In genomic region chrX:99078374-99078892, GRCm38 (mm10) we compare ENCODE assay signal across 8 mouse cellular contexts. TPM values are rescaled to one million over a fixed set of nuclear protein-coding genes. Genes with fewer than 3 reads are reported as not detected.
DNase-seq lines count a peak whose midpoint lies in the region; ATAC-seq and TF ChIP-seq lines count a peak whose summit lies in the region.
"Not testable (repeated sequence)": the region's sequence is repeated elsewhere in the genome, so short reads cannot be mapped to it uniquely, and the experiment has no call there.

No protein-coding gene starts in this region.

- ATAC-seq in forebrain, embryonic 13.5 days: peak; percentile 76; the same call in 1 of the 2 replicates
- 0 out of 2 replicates have a peak, but pooled peaks have one; percentile 35 for ATAC-seq in heart, embryonic 11.5 days (replicated peaks; ENCODE audit: insufficient number of reproducible peaks, low FRiP score, low TSS enrichment)
- ATAC-seq in hindbrain, embryonic 13.5 days (ENCODE audit: low FRiP score): peak; percentile 65
- peak; percentile 69 for ATAC-seq in kidney, embryonic 14.5 days (ENCODE audit: low FRiP score, low TSS enrichment)
- peak; percentile 83; the same call in 1 of the 2 replicates for ATAC-seq in lung, embryonic 14.5 days (ENCODE audit: insufficient read depth)
- ATAC-seq in midbrain, embryonic 13.5 days: peak; percentile 67
- ATAC-seq in stomach, postnatal 0 days (ENCODE audit: low FRiP score, low TSS enrichment): peak; percentile 49; the same call in 1 of the 2 replicates

- not testable (repeated sequence) for TF ChIP-seq CTCF in lung, embryonic 14.5 days (IDR thresholded peaks at IDR 0.05; ENCODE audit: low read depth); stomach, postnatal 0 days (IDR thresholded peaks at IDR 0.05; ENCODE audit: low read depth)

- not testable (repeated sequence) for H3K27ac ChIP-seq in forebrain, embryonic 13.5 days; heart, embryonic 11.5 days (ENCODE audit: low read depth, low read length); hindbrain, embryonic 13.5 days; kidney, embryonic 14.5 days (ENCODE audit: low read depth, low read length); lung, embryonic 14.5 days (ENCODE audit: low read depth); midbrain, embryonic 13.5 days; stomach, postnatal 0 days (replicated peaks)

- whole genome bisulfite sequencing in forebrain, embryonic 13.5 days: 79% methylated on average over 5 of the region's 7 CpGs
- 65% methylated on average over 2 of the region's 7 CpGs for WGBS in heart, embryonic 11.5 days (ENCODE audit: insufficient replicate concordance)
- WGBS in hindbrain, embryonic 13.5 days: 83% methylated on average over 5 of the region's 7 CpGs
- 73% methylated on average over 5 of the region's 7 CpGs for WGBS in kidney, embryonic 14.5 days
- WGBS in lung, embryonic 14.5 days: 91% methylated on average over 3 of the region's 7 CpGs
- WGBS in midbrain, embryonic 13.5 days: 62% methylated on average over 5 of the region's 7 CpGs
- 72% methylated on average over 2 of the region's 7 CpGs for WGBS in stomach, postnatal 0 days

- H3K4me3 ChIP-seq in forebrain, embryonic 13.5 days; heart, embryonic 11.5 days (ENCODE audit: low read depth, low read length); hindbrain, embryonic 13.5 days; kidney, embryonic 14.5 days (ENCODE audit: low read length); lung, embryonic 14.5 days (ENCODE audit: low read depth, low read length); midbrain, embryonic 13.5 days (replicated peaks); stomach, postnatal 0 days (ENCODE audit: low read depth, low read length): not testable (repeated sequence)

- H3K9me3 ChIP-seq in forebrain, embryonic 13.5 days (replicated peaks); heart, embryonic 11.5 days (replicated peaks; ENCODE audit: control insufficient read depth, low read length); hindbrain, embryonic 13.5 days; kidney, embryonic 14.5 days (ENCODE audit: control insufficient read depth, low read length); lung, embryonic 14.5 days (ENCODE audit: low read depth, low read length); midbrain, embryonic 13.5 days; stomach, postnatal 0 days (ENCODE audit: control insufficient read depth, low read length): not testable (repeated sequence)

- not testable (repeated sequence) for H3K4me2 ChIP-seq in forebrain, embryonic 13.5 days; heart, embryonic 11.5 days; hindbrain, embryonic 13.5 days; kidney, embryonic 14.5 days (replicated peaks; ENCODE audit: low read depth, low read length); lung, embryonic 14.5 days; midbrain, embryonic 13.5 days (replicated peaks); stomach, postnatal 0 days (replicated peaks; ENCODE audit: low read depth)

- not testable (repeated sequence) for H3K4me1 ChIP-seq in forebrain, embryonic 13.5 days; heart, embryonic 11.5 days (ENCODE audit: control insufficient read depth, insufficient read depth, low read length); hindbrain, embryonic 13.5 days (replicated peaks); kidney, embryonic 14.5 days (ENCODE audit: control insufficient read depth, insufficient read depth, low read length); lung, embryonic 14.5 days (ENCODE audit: insufficient read depth); midbrain, embryonic 13.5 days (replicated peaks); stomach, postnatal 0 days (replicated peaks; ENCODE audit: control insufficient read depth, insufficient read depth)

- H3K36me3 ChIP-seq in forebrain, embryonic 13.5 days (ENCODE audit: poor library complexity, severe bottlenecking); heart, embryonic 11.5 days (ENCODE audit: control insufficient read depth, insufficient read depth, low read length); hindbrain, embryonic 13.5 days; kidney, embryonic 14.5 days (ENCODE audit: control insufficient read depth, insufficient read depth, low read length); lung, embryonic 14.5 days (ENCODE audit: insufficient read depth); midbrain, embryonic 13.5 days; stomach, postnatal 0 days (ENCODE audit: control insufficient read depth, insufficient read depth, low read length): not testable (repeated sequence)

- DNase-seq in cerebellum, adult 9-10 months: peak; percentile 12
- DNase-seq in lung, embryonic 14.5 days; stomach, postnatal 0 days (ENCODE audit: low spot score): not testable (repeated sequence)

- not testable (repeated sequence) for H3K9ac ChIP-seq in forebrain, embryonic 13.5 days; heart, embryonic 11.5 days (ENCODE audit: low read depth, low read length); hindbrain, embryonic 13.5 days; kidney, embryonic 14.5 days (ENCODE audit: low read depth, low read length); lung, embryonic 14.5 days; midbrain, embryonic 13.5 days (replicated peaks); stomach, postnatal 0 days (ENCODE audit: low read length)

- H3K27me3 ChIP-seq in forebrain, embryonic 13.5 days; heart, embryonic 11.5 days (ENCODE audit: control insufficient read depth, insufficient read depth, low read length); hindbrain, embryonic 13.5 days; kidney, embryonic 14.5 days (ENCODE audit: control insufficient read depth, insufficient read depth, low read length); lung, embryonic 14.5 days (ENCODE audit: insufficient read depth, low read length); midbrain, embryonic 13.5 days; stomach, postnatal 0 days (ENCODE audit: control insufficient read depth, insufficient read depth, low read length): not testable (repeated sequence)

- TF ChIP-seq EP300 in stomach, postnatal 0 days (optimal IDR thresholded peaks at IDR 0.05): not testable (repeated sequence)

RNA-seq across cellular contexts. Expression of gene Efnb1, which starts 57.5 kb away (rescaled TPM):
- polyA plus RNA-seq in forebrain, embryonic 13.5 days (2015; fragmentation: Nextera tagmentation; extraction: Ambion mirVana): 67.6 and 71.9 TPM in 2 replicates
- polyA plus RNA-seq in heart, embryonic 11.5 days (2014; fragmentation: Nextera tagmentation; extraction: Ambion mirVana): 16.0 and 16.8 TPM in 2 replicates
- 26.6 and 33.0 TPM in 2 replicates for polyA plus RNA-seq in hindbrain, embryonic 13.5 days (2015; fragmentation: Nextera tagmentation; extraction: Ambion mirVana)
- polyA plus RNA-seq in kidney, embryonic 14.5 days (2014; fragmentation: Nextera tagmentation; extraction: Ambion mirVana): 45.0 and 59.4 TPM in 2 replicates
- polyA plus RNA-seq in lung, embryonic 14.5 days (2014; fragmentation: Nextera tagmentation; extraction: Ambion mirVana): 46.0 and 48.9 TPM in 2 replicates
- polyA plus RNA-seq in midbrain, embryonic 13.5 days (2015; fragmentation: Nextera tagmentation; extraction: Ambion mirVana): 24.1 and 36.5 TPM in 2 replicates
- 18.3 and 19.3 TPM in 2 replicates for polyA plus RNA-seq in stomach, postnatal 0 days (2015; fragmentation: Nextera tagmentation; extraction: Ambion mirVana)
